Mouse (Mus musculus): ENCODE measurements at regions not wholly inside any gene's neighbourhood (a gene's known extent, or its start where the extent isn't known, plus 50 kb on each side); places are given as distances from the start of the nearest gene placed in this dataset.

DNA sequence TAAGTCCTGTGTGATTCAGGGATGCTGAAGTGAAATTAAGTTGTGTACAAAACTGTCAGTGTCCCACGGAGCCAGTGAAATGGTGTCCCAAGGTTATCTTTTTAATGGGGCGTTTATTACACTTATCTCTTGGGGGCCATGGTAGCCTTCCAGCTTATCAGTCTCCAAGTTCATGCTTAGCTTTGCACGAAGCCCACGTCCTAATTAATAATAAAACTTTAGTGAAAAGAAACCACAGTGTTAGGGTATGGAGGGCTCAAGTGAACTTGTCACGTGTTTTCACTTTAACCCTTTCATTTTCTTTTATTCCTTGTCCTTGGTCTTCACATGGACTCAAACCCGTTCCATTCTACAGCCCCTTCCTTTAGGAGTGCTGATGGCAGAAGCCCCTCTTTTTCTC is 105.9 kb downstream of the Fam76b start:
- TF ChIP-seq POLR2A (IDR thresholded peaks at IDR 0.05; ENCODE audit: borderline replicate concordance, control insufficient read depth, low read depth, low read length) (no peak), CTCF (IDR thresholded peaks at IDR 0.05; ENCODE audit: control insufficient read depth, insufficient read depth, low read length) (no peak)
